Mouse (Mus musculus): ENCODE data around the gene Gpsm3.

Gpsm3 gene

DNA sequence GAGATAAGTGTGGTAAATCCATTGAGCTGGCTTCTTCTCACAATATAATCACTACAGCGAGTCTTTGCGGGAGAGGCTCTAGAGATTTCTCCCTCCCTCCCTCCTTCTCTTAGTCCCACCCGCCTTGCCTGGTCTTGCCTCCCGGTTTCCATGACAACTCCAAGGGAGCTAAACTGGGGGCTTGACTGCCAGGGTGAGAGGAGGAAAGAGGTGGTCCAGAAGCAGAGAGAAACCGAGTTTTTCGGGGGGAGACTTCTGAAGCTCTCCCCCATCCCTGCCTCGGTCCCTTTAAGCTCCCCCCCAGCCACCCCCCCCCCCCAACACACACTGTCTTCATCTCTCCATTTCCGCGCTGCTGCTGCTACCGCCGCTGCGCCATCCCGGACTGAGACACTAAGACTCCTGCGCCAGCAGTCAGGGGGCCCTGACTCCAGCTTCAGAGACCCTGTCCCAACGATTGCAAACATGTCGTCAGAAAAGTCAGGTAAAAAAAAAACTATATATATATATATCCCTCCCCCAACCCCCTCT, 39.7 kb downstream of the Gpsm3 start, which contains the start of gene Prrt1:
Gene Prrt1, plus strand, starts transcription at position 313 of the 531 bp plus-strand sequence.
- DNase-seq (ENCODE audit: low read depth, low spot score): peak; percentile 85

DNA sequence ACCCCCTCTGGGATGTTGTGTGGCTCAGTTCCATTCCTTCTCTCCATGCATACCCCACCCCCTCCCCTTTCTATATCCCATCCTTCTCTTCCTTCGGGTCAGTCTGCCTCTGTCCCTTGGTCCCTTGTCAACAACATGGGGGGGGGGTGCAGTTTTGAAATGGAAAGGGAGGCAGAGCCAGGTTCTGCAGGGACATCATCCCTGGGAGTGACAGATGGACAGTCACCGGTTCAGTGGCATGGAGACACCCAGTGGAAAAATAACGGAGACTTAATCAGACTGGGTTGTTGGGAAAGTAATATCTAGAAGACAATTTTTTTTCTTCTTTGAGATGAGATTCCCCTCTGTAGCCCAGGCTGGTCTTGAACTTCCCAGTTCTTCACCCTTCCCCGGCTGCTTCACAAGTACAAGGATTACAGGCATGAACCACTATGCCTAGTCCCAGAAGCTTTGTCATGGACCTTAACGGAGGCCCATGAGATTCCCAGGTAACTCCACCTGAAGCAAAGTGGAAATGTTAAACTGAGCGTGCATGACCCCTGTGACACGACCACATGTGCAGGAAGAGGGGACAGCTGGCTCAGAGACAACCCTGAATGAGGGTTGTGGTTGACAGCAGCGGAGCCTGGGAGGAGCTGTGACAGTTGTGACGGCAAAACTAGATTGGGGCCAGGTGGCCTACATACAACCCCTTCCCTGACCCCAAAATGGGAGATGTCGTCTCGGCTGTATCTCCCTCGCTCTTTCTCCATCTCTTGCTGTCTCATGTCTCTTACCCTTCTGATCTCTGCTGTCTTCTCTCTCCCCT, 40.4 kb downstream of the Gpsm3 start:
- DNase-seq (ENCODE audit: low read depth, low spot score): no peak

DNA sequence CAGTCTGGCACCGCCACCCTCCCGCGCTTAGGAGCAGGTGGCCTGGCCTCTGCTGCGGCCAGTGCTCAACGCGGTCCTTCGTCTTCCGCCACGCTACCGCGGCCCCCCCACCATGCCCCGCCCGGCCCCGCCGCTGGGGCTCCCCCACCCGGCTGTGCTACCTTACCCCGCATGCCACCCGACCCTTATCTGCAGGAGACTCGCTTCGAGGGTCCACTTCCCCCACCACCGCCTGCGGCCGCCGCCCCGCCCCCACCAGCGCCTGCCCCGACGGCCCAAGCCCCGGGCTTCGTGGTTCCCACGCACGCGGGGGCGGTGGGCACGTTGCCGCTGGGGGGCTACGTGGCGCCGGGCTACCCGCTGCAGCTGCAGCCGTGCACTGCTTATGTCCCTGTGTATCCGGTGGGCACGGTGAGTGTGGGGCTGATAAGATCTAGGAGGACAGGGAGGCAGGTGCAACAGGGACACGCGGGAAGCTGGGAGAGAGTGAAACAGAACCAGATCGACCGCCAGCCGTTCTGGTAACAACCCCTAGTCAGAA, 41.2 kb downstream of the Gpsm3 start:
- DNase-seq (ENCODE audit: low read depth, low spot score): no peak

DNA sequence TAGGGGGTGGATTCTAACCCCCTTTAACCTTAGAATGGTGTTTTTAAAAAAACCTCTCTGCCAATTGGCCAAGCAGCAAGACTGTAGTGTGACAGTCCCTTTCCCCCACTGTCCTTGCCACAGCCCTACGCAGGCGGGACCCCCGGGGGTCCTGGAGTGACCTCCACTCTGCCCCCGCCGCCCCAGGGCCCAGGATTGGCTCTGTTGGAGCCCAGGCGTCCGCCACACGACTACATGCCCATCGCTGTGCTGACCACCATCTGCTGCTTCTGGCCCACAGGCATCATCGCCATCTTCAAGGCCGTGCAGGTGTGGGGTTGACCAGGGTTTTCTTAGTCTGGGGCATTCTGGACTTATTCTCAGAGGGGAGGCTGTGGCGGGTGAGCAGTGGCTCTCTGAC, 42.0 kb downstream of the Gpsm3 start:
- DNase-seq (ENCODE audit: low read depth, low spot score): no peak

DNA sequence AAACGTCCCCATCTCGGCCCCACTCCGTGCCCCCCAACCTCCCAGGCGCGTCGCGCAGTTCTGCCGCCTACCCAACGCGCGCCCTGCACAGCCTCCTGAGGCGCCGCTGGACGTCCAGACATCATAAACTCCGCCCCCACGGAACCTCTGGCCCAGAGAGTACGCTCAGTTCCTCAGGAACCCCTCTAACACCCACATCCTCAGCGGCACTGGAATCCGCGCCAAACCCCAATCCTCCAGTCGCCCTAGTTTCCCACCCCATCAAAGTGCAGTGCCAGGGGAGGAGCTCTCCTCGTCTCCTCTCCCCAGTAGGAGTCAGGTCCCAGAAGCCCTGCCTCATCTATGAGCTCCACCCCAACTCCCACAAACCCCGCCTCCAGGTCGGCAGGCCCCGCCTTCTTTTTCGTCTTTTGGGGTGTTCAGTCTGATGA, 42.7 kb downstream of the Gpsm3 start:
- peak; percentile 94 for DNase-seq (ENCODE audit: low read depth, low spot score)

DNA sequence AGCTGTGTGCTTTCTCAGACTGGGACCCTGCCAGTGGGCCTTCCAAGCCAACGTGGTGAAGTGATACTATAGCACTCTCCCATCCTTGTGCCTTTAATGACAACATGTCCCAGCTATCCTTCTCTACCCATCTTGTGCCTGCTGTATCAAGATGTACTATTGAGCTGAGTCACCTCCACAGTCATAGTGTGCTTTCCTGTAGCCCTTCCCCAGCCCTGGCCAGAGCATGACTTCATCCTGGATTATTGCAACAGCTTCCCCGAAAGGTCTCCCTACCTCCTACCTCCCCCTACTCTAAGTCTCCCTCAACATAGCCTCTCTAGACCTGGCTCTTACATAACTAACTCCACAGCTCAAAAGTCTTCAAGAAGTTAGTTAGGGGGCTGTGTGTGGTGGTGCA, 46.1 kb downstream of the Gpsm3 start:
- DNase-seq (ENCODE audit: low read depth, low spot score): no peak

DNA sequence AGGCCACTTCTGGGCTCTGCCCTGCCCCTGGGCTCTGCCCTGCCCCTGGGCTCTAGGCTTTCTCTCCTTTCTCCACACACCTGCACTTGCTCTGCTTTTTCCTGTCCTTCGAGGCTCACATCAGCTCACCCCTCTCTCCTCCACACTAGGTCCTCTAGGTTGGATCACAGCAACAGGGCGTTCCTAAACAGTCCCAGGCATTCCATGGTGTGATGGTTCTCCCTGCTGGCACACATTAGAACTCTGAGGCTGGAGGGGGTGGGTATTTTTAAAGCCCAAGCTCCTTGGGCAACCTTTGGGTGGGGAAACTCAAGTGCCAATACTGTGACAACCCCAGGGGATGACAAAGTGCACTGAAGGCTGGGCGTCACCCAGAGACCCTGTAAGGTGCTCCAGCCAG, 47.9 kb downstream of the Gpsm3 start:
- DNase-seq (ENCODE audit: low read depth, low spot score): no peak

DNA sequence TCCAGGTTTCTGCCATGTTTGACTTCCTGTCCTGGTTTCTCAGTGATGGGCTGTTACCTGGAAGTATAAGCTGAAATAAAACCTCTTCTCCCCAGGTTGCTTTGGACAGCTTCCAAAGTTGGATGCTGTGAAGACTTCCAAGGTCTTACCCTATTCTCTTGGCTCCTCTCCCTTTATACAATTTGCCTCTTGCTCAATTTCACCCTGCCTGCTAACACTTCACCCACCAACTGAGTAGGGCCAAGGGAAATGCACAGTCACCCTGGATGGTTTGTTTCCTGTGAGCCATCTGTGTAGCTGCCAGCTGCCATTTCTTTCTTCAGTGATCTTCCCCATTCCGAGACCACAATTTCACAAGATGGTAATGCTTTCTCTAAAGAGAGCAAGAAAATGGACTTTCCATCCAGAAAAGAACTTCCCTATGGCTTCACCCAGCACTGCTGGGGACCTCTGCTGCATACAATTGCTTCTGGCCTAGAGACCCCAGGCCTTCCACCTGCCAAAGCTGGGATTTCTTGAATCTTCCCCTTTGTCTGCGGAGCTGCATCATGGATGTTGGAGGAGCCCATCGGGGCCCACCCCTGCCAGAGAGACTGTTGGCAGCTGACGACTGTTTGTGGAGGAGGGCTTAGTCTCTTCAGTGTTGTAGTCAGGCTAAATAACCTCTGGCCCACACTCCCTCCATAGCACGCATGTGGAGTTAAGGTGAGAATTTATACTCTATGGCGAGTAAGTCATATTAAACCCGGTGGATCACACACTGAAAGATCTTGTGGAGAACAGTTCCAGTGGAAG, 50.1 kb downstream of the Gpsm3 start:
- no peak for DNase-seq (ENCODE audit: low read depth, low spot score)

DNA sequence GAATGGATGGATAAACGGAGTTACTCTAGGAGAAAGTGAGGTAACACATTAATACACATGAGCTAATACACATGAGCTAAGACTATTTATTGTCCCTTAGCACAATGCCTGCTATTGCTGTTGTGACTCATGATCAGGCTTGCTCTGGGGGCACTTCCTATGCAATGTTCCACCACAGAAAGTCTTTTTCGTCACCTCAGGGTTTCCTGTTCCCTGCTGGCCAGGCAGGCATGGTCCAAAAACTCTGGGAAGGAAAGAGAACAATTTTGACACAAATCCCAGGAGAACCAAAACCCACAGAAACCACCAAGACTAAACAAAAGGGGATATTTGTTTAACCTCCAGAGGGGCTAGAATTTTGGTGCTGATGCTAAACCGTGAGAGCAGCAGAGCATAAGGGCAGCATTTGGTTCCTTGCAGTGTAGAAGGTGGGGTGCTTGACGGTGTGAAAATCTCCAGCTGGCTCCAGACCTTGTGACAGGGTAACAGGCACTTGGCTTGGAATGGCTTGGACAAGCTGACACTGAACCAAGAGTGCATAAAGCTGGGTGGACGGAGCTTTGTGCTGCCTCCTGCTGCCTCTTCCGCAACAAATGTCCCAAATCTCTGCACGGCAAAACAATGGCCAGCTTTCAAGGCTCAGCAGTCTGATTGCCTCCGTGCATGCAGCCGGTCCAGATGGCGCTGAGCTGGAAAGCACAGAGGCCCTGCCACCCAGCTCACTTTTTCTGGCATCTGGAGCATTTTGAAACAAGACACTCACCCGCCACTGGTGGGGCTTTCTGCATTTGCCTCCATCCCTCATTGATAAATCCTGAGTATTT, 51.4 kb downstream of the Gpsm3 start:
- DNase-seq (ENCODE audit: low read depth, low spot score): no peak

All from R1 (cell line).